Mouse (Mus musculus): ENCODE measurements around the gene Zfp579.

Zfp579 gene

GRCm38 (mm10) chr7:4957361-4957760 is 38.6 kb downstream of the Zfp579 start:
- DNase-seq (ENCODE audit: low spot score), result no peak

GRCm38 (mm10) chr7:4953815-4954445 is 42.0 kb downstream of the Zfp579 start:
- DNase-seq (ENCODE audit: low spot score), result no peak

GRCm38 (mm10) chr7:4950561-4951342 is 45.2 kb downstream of the Zfp579 start:
- DNase-seq (ENCODE audit: low spot score), result no peak

- DNase-seq (ENCODE audit: low spot score), result no peak
Observed at GRCm38 (mm10) chr7:4948386-4948785, 47.6 kb downstream of the Zfp579 start.

- peak; percentile 72 for DNase-seq (ENCODE audit: low spot score)
Observed at GRCm38 (mm10) chr7:4947855-4948254, 48.1 kb downstream of the Zfp579 start.

GRCm38 (mm10) chr7:4943223-4943815 is 52.6 kb downstream of the Zfp579 start:
- peak; percentile 82 for DNase-seq (ENCODE audit: low spot score)

- no peak for DNase-seq (ENCODE audit: low spot score)
Observed at GRCm38 (mm10) chr7:4942673-4943072, 53.3 kb downstream of the Zfp579 start.

- DNase-seq (ENCODE audit: low spot score), result no peak
Observed at GRCm38 (mm10) chr7:4940068-4940479, 55.9 kb downstream of the Zfp579 start.

GRCm38 (mm10) chr7:4938456-4938855 is 57.5 kb downstream of the Zfp579 start:
- no peak for DNase-seq (ENCODE audit: low spot score)

- no peak for DNase-seq (ENCODE audit: low spot score)
Observed at GRCm38 (mm10) chr7:4937392-4937791, 58.6 kb downstream of the Zfp579 start.

GRCm38 (mm10) chr7:4936832-4937231 is 59.1 kb downstream of the Zfp579 start:
- no peak for DNase-seq (ENCODE audit: low spot score)

GRCm38 (mm10) chr7:4934160-4934914 is 61.6 kb downstream of the Zfp579 start:
- DNase-seq (ENCODE audit: low spot score), result no peak
